Mouse (Mus musculus) myocyte (in vitro differentiated cells): ENCODE measurements around the gene Olfr1013. TPM values are rescaled to one million over a fixed set of nuclear protein-coding genes. Genes with fewer than 3 reads are reported as not detected.

Experiments
- H3K27me3 ChIP-seq: one replicate; pipeline ENCODE4 v1.6.1; 2011; ENCODE audit not compliant: control insufficient read depth, insufficient read depth, insufficient read length
- H3K36me3 ChIP-seq: one replicate; pipeline ENCODE4 v1.6.1; 2011; ENCODE audit not compliant: control insufficient read depth, insufficient read depth
- H3K4me2 ChIP-seq: one replicate; pipeline ENCODE4 v1.6.1; 2011; ENCODE audit warnings: low read depth, control low read depth
- H3K4me3 ChIP-seq: one replicate; pipeline ENCODE4 v1.5.1; 2011; ENCODE audit warnings: mild to moderate bottlenecking, control low read depth, moderate library complexity
- H3K79me2 ChIP-seq: one replicate; pipeline ENCODE4 v1.6.1; 2011; ENCODE audit not compliant: control insufficient read depth, insufficient read depth
- H3ac ChIP-seq: one replicate; pipeline ENCODE4 v1.6.1; 2011; ENCODE audit not compliant: control insufficient read depth, insufficient read length
- CEBPB ChIP-seq: IDR thresholded peaks from 2 replicates; pipeline ENCODE4 v1.6.1; 2011; ENCODE audit warnings: mild to moderate bottlenecking, moderate library complexity; ENCODE audit not compliant: poor library complexity, insufficient read depth, severe bottlenecking
- E2F4 ChIP-seq: IDR thresholded peaks from one replicate; pipeline ENCODE4 v1.6.1; 2011; ENCODE audit warnings: mild to moderate bottlenecking, control low read depth, moderate library complexity; ENCODE audit not compliant: insufficient read depth
- MAX ChIP-seq: IDR thresholded peaks from one replicate; pipeline ENCODE4 v1.6.1; 2011; ENCODE audit warnings: low read depth, mild to moderate bottlenecking, control low read depth
- MYOD1 ChIP-seq, 3 experiments: IDR thresholded peaks; one replicate each; pipeline ENCODE4 v1.6.1; 2011; ENCODE audit warnings: control low read depth in 2 of 3, low read depth in 2 of 3, mild to moderate bottlenecking in 2 of 3, moderate library complexity in 1 of 3; ENCODE audit not compliant: insufficient read length in 2 of 3, control insufficient read depth in 1 of 3
- MYOG ChIP-seq, 3 experiments: IDR thresholded peaks; one replicate each; pipeline ENCODE4 v1.6.1; 2011; ENCODE audit warnings: control low read depth in 2 of 3, low read depth in 2 of 3, mild to moderate bottlenecking in 2 of 3; ENCODE audit not compliant: insufficient read length in 2 of 3, control insufficient read depth in 1 of 3, insufficient read depth in 1 of 3
- POLR2A ChIP-seq: IDR thresholded peaks from one replicate; pipeline ENCODE4 v1.6.1; 2011; ENCODE audit warnings: low read depth, mild to moderate bottlenecking, control low read depth, moderate library complexity; ENCODE audit not compliant: insufficient read length
- POLR2AphosphoS2 ChIP-seq: IDR thresholded peaks from one replicate; pipeline ENCODE4 v1.6.1; 2011; ENCODE audit warnings: low read depth, control low read depth; ENCODE audit not compliant: insufficient read length
- REST ChIP-seq: IDR thresholded peaks from one replicate; pipeline ENCODE4 v1.6.1; 2011; ENCODE audit warnings: mild to moderate bottlenecking, control low read depth, moderate library complexity; ENCODE audit not compliant: insufficient read depth, insufficient read length
- SRF ChIP-seq: IDR thresholded peaks from one replicate; pipeline ENCODE4 v1.6.1; 2011; ENCODE audit warnings: low read depth; ENCODE audit not compliant: control insufficient read depth, insufficient read length
- TCF12 ChIP-seq: IDR thresholded peaks from one replicate; pipeline ENCODE4 v1.6.1; 2011; ENCODE audit warnings: mild to moderate bottlenecking, control low read depth; ENCODE audit not compliant: poor library complexity, insufficient read depth, severe bottlenecking
- TCF3 ChIP-seq: IDR thresholded peaks from one replicate; pipeline ENCODE4 v1.6.1; 2011; ENCODE audit warnings: low read depth, control low read depth; ENCODE audit not compliant: insufficient read length
- USF1 ChIP-seq: IDR thresholded peaks from one replicate; pipeline ENCODE4 v1.6.1; 2011; ENCODE audit warnings: low read depth, mild to moderate bottlenecking, control low read depth, moderate library complexity
- polyA plus RNA-seq: library from polyadenylated mRNA; unstranded; fragments of >200 nt; fragmentation: generic; extraction: Trizol; gene quantifications from one replicate; pipeline ENCODE4 v1.2.1, GENCODE M21; 2012; ENCODE audit warnings: missing spikeins

Olfr1013 gene
- polyA plus RNA-seq: not detected

DNA sequence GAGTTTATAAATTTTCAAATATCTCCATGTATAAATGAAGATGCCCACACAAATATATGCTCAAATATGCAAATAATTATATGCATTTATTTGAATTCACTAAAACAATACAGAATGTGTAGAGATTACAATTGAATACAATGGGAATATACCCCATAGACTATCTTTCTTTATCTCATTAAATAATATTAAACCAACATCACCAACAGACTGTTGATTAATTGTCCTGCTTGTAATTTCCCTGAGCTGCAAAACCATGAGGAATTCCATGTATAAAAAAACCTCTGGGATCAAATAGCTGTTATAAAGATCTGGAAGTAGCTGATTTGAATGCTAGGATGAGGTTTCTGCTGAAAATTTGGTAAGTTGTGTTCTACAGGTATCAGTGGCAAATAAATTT lies at the start of gene Olfr1013:
Olfr1013 (plus strand) TSS at position 301 of the 400 bp plus-strand sequence.
- Histone ChIP-seq H3K27me3 (no peaks in the 10 kb centered on the region), H3K36me3 (no peaks in the 10 kb centered on the region), H3K4me3 (no peak within 1 kb of the TSS), H3K79me2 (no peaks in the 10 kb centered on the region), H3ac (no peak within 1 kb of the TSS), H3K4me2 (no peak within 1 kb of the TSS)
- TF ChIP-seq TCF12 (no peak), MYOD1 (IDR thresholded peaks at IDR 0.05; ENCODE audit: control insufficient read depth in 1 of 3, insufficient read length in 2 of 3, low read depth in 2 of 3) (no peak), E2F4 (no peak), MAX (no peak)

DNA sequence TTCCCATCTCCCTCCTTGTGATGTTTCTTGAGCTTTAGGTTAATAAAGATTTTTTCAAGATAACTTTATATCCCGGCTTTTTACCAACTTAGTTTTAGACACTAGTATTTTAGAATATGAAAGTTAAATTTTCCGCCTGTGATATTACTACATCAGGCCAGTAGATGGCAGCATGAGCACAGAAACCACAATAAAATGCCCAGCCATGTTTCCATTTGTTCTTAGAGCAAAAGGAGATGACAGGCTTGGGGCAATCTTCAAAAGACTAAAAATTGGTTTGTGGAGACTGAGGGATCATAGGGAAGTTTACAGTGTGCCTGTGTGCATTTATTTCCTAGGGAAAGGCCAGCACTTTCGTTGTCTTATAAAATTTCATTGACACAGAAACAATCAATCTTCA lies 41.1 kb upstream of the Olfr1013 start:
- Histone ChIP-seq H3K27me3 (no peaks in the 10 kb centered on the region), H3K4me3 (no peak overlapping the region), H3K79me2 (no peaks in the 10 kb centered on the region), H3K36me3 (no peaks in the 10 kb centered on the region), H3ac (no peak overlapping the region), H3K4me2 (peak overlapping the region; percentile 59)
- TF ChIP-seq SRF (no peak), POLR2A (no peak), USF1 (no peak), MYOG (IDR thresholded peaks at IDR 0.05; ENCODE audit: control insufficient read depth in 1 of 3, insufficient read depth in 1 of 3, insufficient read length in 2 of 3, low read depth in 2 of 3) (no peak), MAX (no peak), TCF12 (no peak), REST (no peak), POLR2AphosphoS2 (no peak), TCF3 (no peak), CEBPB (no peak), E2F4 (no peak), MYOD1 (IDR thresholded peaks at IDR 0.05; ENCODE audit: control insufficient read depth in 1 of 3, insufficient read length in 2 of 3, low read depth in 2 of 3) (no peak)

DNA sequence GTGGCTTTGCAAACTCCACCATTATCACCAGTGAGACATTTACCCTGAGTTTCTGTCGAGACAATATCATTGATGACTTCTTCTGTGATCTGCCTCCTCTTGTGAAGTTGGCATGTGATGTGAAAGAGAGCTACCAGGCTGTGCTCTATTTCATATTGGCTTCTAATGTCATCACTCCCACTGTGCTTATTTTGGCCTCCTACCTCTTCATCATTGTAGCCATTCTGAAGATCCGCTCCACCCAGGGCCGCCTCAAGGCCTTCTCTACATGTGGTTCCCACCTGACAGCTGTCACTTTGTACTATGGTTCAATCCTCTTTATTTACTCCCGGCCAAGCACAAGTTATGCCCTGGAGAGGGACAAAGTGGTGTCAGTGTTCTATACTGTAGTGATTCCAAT lies 13.1 kb upstream of the Olfr1013 start:
- no peak overlapping the region for H3ac ChIP-seq
- TF ChIP-seq MYOD1 (IDR thresholded peaks at IDR 0.05; ENCODE audit: control insufficient read depth in 1 of 3, insufficient read length in 2 of 3, low read depth in 2 of 3) (no peak), USF1 (no peak), TCF12 (no peak), MYOG (IDR thresholded peaks at IDR 0.05; ENCODE audit: control insufficient read depth in 1 of 3, insufficient read depth in 1 of 3, insufficient read length in 2 of 3, low read depth in 2 of 3) (no peak), CEBPB (no peak), POLR2AphosphoS2 (no peak), MAX (no peak), POLR2A (no peak), SRF (no peak), TCF3 (no peak), REST (no peak), E2F4 (no peak)
- H3K4me2 ChIP-seq: no peak overlapping the region
- H3K79me2 ChIP-seq: no peaks in the 10 kb centered on the region
- no peaks in the 10 kb centered on the region for H3K36me3 ChIP-seq
- no peak overlapping the region for H3K4me3 ChIP-seq
- H3K27me3 ChIP-seq: no peaks in the 10 kb centered on the region

DNA sequence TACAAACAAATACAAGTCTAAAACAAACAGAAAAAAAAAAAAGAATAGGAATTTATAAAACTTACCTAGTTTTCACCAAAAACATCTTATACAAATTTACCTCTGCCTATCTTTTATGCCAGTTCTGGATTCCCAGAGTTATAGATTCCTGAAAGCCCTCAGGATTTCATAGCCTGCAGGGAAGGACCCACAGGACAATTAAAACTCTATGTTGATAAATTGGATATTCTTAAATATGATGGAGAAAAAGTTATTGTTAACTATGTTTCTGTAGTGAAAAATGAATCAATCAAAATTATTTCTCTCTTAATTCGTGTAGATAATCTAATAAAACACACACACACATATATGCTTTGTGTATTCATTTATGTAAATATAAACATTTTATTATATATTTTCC lies 4.2 kb upstream of the Olfr1013 start, which contains the start of gene Olfr1012:
Olfr1012 (minus strand) TSS at position 101 of the 400 bp plus-strand sequence.
- H3K4me2 ChIP-seq: no peak within 1 kb of the TSS
- no peak within 1 kb of the TSS for H3K4me3 ChIP-seq
- H3ac ChIP-seq: no peak within 1 kb of the TSS
- H3K79me2 ChIP-seq: no peaks in the 10 kb centered on the region
- H3K36me3 ChIP-seq: no peaks in the 10 kb centered on the region
- TF ChIP-seq TCF3 (no peak), E2F4 (no peak), CEBPB (no peak), MYOD1 (IDR thresholded peaks at IDR 0.05; ENCODE audit: control insufficient read depth in 1 of 3, insufficient read length in 2 of 3, low read depth in 2 of 3) (no peak), POLR2A (no peak), POLR2AphosphoS2 (no peak), USF1 (no peak), TCF12 (no peak), MAX (no peak)
- no peaks in the 10 kb centered on the region for H3K27me3 ChIP-seq

DNA sequence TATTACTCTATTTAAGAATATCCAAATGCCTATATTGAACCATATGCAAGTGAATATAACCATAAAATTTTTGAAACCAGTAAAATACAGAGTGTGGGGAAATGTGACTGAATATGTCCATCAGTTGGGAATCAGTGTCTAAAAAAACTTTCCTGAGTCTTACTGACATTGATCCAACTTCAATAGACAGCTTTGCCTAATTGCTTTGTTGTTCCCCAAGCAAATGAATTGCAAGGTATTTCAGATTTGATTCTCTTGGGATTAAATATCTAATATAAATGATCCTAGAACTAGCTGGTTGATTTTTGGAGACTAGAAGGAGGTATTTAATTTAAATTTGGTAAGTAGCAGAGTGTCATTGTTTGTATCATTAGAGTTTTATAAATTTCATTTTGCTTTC lies 5.5 kb downstream of the Olfr1013 start, which contains the start of gene Olfr1014:
Olfr1014 (plus strand) TSS at position 301 of the 400 bp plus-strand sequence.
- Histone ChIP-seq H3K79me2 (no peaks in the 10 kb centered on the region), H3K4me3 (no peak within 1 kb of the TSS), H3K36me3 (no peaks in the 10 kb centered on the region), H3K4me2 (no peak within 1 kb of the TSS), H3ac (no peak within 1 kb of the TSS), H3K27me3 (no peaks in the 10 kb centered on the region)
- TF ChIP-seq POLR2A: no peak
